Mouse (Mus musculus): ENCODE measurements around the gene Zc3h18. TPM values are rescaled to one million over a fixed set of nuclear protein-coding genes. Genes with fewer than 3 reads are reported as not detected.

Zc3h18 gene
- total RNA-seq (2023; ENCODE audit: inconsistent age) = 97.1 to 111 TPM (median 102 TPM) in 4 replicates

DNA sequence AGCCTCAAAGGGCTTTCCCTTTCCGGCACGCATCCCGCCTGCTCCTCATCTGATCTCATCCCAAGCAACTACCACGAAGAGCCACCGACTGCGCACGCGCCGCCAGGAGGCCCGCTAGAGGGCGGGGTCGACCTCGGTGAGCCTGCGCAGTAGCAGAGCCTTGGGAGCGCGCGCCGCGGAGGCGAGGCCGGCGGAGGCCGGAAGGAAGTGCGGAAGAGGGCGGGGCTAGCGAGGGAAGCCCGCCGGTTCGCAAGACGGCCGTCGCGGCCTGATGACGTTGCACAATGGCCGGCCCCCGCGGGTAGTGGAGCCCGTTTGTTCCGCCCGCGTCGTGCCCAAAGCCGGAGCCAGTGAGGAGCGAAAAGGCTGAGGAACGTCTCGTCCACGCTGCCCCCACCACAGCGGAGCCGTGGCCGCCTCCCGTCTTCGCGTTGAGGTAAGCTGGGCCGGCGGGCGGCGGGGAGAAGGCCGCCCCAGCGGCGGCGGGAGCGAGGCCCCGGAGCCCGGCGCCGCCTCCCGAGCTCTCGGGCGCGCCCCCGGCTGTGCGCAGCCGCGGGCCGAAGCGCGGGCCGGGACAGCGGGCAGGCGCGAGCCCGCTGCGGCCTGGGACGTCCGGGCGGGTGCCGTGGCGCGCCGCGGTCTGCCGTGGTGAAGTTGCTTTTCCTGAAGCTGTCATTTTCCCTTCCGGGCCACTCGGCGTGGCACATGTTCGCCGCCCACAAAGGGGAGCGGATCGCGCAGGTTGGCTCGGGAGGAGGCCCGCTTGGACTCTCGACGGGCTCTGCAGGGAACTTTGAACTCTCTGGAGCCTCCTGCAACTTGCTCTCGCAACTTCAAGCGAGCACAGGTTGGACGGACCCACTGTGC is at the start of gene Zc3h18:
TSS of gene Zc3h18 (plus strand) at position 245 of the 867 bp plus-strand sequence.

DNA sequence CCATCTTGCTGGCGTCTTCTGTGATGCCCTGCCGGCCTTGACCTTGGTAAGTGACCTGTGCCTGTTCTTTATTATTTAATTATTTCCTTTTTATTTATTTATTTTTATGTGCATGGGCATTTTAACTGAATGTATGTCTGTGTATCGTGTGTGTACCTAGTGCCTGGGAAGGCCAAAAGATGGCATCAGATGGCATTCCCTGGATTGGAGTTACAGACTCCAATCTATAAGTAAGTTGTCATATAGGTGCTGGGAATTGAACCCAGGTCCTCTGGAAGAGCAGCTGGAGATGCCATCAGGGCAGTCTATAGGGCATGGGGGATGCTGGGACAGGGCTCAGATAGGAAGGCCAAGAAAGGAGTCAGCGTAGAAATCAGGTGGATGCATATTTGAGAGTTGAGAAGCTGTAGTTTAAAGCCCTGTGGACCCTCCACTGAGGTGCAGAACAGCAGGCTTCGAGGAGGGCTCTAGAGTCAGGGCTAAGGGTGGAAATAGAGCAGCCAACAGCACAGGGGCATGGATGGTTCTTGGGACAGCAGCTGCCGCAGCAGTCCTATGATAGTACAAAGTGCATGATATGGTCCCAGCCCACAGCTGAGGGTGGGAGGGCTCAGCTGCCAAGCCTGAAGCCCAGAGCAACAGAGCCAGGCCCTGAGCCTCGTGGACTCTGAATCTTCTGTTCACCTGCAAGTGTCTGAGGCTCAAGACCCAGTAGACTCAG is 15.6 kb upstream of the Zc3h18 start, which contains the start of gene Trhr2:
TSS of gene Trhr2 (minus strand) at position 51 of the 721 bp plus-strand sequence.

DNA sequence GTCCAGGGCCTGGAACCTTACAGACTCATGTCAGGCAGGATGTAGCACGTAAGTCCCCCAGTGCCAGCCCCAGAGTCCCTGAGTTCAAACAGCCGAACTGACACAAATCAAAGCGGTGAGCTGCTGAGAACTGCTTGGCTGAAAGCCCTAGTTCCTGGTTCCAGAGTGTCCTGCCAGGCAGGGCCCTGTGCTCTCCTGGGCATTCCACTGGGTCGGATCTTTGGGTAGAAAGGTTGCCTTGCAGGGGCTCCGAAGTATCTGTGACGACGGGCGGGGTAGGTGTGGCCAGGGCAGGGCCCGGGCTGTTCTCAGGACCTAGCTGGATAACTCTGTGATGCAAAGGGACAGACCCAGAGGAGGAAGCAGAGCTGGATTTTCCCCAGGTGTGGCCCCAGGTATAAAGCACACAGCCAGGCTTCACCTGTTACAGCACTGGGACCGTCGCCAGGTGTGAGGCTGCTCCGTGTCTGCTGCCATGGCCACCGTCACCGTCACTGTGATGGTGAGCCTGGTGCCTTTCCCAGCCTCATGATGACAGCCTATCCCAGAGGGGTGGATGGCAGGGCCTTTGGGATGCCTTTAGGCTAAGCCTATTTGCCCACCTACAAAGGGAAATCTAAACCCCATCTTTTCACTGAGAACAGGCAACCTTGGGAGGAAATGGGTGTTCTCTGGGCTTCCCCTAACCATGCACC is 45.1 kb downstream of the Zc3h18 start, which contains the start of gene Il17c:
TSS of gene Il17c (plus strand) at position 645 of the 695 bp plus-strand sequence.

DNA sequence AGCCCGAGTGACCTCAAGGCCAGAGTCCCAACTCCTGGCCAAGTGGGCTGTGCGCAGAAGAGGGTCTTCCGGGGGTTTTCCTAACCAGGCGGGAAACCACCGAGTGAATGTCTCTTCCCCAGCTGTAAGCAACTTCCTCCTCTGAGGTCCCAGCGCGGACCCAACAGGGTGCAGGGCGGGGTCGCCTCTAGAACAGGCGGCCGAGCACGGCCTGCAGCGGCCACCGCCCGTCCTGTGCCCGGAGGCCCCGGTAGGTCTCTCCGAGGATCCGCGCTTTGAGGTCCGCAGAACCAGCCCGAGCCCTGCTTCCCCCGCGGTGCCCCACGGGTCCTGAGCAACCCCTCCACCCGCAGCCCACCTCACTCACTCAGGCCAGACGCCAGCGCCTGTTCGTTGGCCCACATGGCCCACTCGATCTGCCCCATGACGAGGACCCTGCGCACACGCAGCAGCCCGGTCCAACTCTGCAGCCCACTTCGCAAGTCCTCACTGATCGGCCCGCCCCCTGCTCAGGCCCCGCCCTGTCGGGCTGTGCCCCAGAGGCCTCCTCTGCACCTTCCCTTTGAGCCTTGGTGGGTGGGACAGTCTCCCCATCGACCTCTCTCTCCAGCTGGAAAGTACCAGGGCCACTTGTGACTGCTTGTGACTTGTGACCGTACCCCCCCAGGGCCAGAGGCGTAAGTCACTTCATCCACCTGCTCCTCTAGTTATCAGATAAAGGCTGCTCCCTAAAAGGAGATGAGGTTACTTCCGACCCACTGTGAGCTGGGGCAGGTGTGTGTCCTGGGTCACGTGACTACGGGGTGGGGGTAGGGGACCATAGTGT is 56.2 kb downstream of the Zc3h18 start, which contains the start of gene Cyba:
TSS of gene Cyba (minus strand) at position 488 of the 826 bp plus-strand sequence.

DNA sequence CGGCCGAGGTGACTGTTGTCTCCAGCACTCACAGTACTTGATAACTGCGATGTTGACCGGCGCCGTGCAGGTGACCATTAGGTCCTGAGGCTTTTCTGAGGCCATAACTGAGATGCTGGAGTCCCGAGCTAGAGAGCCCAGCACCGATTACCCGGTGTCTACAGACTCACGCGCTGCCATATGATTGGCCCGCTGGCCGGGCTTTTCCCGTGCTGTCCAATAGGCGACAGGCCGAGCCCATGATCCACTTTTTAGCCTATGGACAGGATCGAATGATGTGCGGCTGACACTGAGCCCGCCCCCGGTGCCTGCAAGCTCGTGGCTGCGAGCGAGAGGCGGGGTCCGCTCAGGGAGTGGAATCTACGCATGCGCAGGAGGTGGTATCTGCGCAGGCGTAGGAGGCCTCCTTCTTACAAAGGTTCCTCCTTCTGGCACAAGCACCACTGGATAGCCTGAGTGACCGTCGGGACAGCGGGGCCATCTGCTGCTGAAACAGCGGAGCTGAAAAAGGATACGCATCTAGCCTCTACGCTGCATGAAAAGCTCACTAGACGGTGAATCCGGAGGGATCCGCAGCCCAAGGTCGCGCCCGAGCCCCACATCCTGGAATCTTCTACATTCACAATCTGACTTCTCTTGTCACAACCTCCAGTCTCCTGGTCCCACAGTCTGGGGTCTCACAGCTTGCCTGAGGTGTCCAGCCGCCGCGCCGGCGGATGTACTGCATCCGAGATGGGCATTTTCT is 67.0 kb downstream of the Zc3h18 start, which contains the start of gene Mvd:
TSS of gene Mvd (minus strand) at position 161 of the 745 bp plus-strand sequence.

DNA sequence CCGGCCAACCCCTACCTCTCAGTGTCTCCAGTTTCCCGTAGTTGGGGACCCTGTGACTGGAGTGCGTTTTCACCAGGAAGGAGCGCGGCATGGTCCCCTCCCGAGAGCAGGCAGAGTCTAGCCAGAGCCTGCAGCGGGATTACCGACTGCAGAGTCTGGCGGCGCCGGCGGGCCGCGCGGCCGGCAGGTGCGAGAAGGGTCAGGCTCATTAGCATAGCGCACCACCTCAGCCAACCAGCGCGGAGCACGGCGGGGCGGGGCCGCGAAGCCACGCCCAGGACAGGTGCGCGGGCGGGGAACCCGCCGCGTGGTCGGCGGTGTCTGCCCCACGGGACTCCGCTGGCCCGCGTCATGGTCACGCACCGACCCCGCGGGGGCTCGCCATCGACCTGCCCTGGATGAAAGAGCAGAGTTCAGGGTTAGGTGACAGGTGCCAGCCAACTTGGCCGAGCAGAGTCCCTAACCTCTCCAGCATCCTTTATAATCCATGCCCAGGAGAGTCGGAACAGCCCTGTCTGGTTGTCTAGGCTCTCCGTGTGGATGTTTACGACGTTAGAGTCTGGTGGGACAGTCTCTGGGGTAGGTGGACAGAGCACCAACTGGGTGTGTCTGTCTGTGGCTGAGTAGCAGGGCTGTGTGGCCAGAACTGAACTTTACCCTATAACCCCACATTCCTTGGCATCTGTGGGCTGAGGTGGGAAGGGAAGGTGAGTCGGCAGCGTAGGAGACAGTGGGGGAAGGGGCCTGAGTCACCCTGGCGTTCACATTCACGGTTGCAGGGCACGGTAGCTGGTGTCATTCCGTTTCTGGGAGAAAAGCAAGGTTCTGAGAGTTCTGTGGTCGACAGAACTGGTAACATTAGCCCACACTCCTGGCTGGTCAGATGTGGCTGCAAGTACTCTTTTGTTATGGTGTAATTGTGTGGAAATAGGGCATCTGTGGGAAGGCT is 84.4 kb downstream of the Zc3h18 start, which contains the start of gene Snai3:
TSS of gene Snai3 (minus strand) at position 210 of the 949 bp plus-strand sequence.

Other genes with a start within 250 kb of the Zc3h18 start
- gene Zfpm1, start 94.5 kb upstream of the Zc3h18 start, total RNA-seq (2023; ENCODE audit: inconsistent age) = 22.1 to 29.0 TPM (median 22.8 TPM) in 4 replicates
- gene Trhr2, start 15.9 kb upstream of the Zc3h18 start, total RNA-seq (2023; ENCODE audit: inconsistent age) = 0.51 TPM in 1 of 4 replicates, not detected in the others
- 0.83 to 2.5 TPM (median 1.8 TPM) in 3 of 4 replicates, not detected in the other for gene Il17c, start 45.4 kb downstream of the Zc3h18 start, total RNA-seq (2023; ENCODE audit: inconsistent age)
- gene Cyba, start 56.3 kb downstream of the Zc3h18 start, total RNA-seq (2023; ENCODE audit: inconsistent age) = 306 to 340 TPM (median 317 TPM) in 4 replicates
- 4.8 to 6.9 TPM (median 6.2 TPM) in 4 replicates for gene Mvd, start 66.8 kb downstream of the Zc3h18 start, total RNA-seq (2023; ENCODE audit: inconsistent age)
- 3.1 to 4.4 TPM (median 3.9 TPM) in 4 replicates for gene Snai3, start 84.1 kb downstream of the Zc3h18 start, total RNA-seq (2023; ENCODE audit: inconsistent age)
- 38.7 to 43.7 TPM (median 41.0 TPM) in 4 replicates for gene Rnf166, start 99.5 kb downstream of the Zc3h18 start, total RNA-seq (2023; ENCODE audit: inconsistent age)
- gene Ctu2, start 99.5 kb downstream of the Zc3h18 start, total RNA-seq (2023; ENCODE audit: inconsistent age) = 57.5 to 66.9 TPM (median 58.8 TPM) in 4 replicates
- gene Piezo1, start 174.7 kb downstream of the Zc3h18 start, total RNA-seq (2023; ENCODE audit: inconsistent age) = 50.5 to 55.1 TPM (median 53.3 TPM) in 4 replicates
- 154 to 175 TPM (median 169 TPM) in 4 replicates for gene Cdt1, start 191.4 kb downstream of the Zc3h18 start, total RNA-seq (2023; ENCODE audit: inconsistent age)
- 78.0 to 94.8 TPM (median 88.3 TPM) in 4 replicates for gene Aprt, start 200.3 kb downstream of the Zc3h18 start, total RNA-seq (2023; ENCODE audit: inconsistent age)
- gene Galns, start 234.9 kb downstream of the Zc3h18 start, total RNA-seq (2023; ENCODE audit: inconsistent age) = 26.1 to 34.6 TPM (median 27.1 TPM) in 4 replicates
- 44.4 to 55.6 TPM (median 52.9 TPM) in 4 replicates for gene Trappc2l, start 235.0 kb downstream of the Zc3h18 start, total RNA-seq (2023; ENCODE audit: inconsistent age)
- 0.48 TPM in 1 of 4 replicates, not detected in the others for gene Pabpn1l, start 246.1 kb downstream of the Zc3h18 start, total RNA-seq (2023; ENCODE audit: inconsistent age)

Measured in B cell, adult (primary cell).